Mouse (Mus musculus) macrophage (primary cell): ENCODE results near the gene Bad. TPM values are rescaled to one million over a fixed set of nuclear protein-coding genes. Genes with fewer than 3 reads are reported as not detected.

ENCODE experiments used
- polyA plus RNA-seq: library from polyadenylated mRNA; stranded (reverse); fragments of 250-400 nt; gene quantifications from 3 replicates; pipeline ENCODE4 v1.2.4, GENCODE M21; 2018; ENCODE audit warnings: inconsistent platforms

The Bad gene
- polyA plus RNA-seq, 1 experiment from 2014 or later = 40.5 TPM

Other genes with a start within 250 kb of the Bad start
- gene Rps6ka4, start 101.2 kb upstream of the Bad start, polyA plus RNA-seq = 15.5 to 39.8 TPM (median 30.3 TPM) in 3 replicates
- gene Ccdc88b, start 83.7 kb upstream of the Bad start, polyA plus RNA-seq = 16.2 to 28.6 TPM (median 21.1 TPM) in 3 replicates
- 70.0 to 96.1 TPM (median 81.1 TPM) in 3 replicates for gene Trmt112, start 32.2 kb upstream of the Bad start, polyA plus RNA-seq
- 147 to 393 TPM (median 352 TPM) in 3 replicates for gene Prdx5, start 31.8 kb upstream of the Bad start, polyA plus RNA-seq
- gene Esrra, start 20.0 kb upstream of the Bad start, polyA plus RNA-seq = 11.0 to 32.7 TPM (median 31.3 TPM) in 3 replicates
- not detected in 3 replicates for gene Catsperz, start 16.5 kb upstream of the Bad start, polyA plus RNA-seq
- gene Kcnk4, start 7.3 kb upstream of the Bad start, polyA plus RNA-seq = not detected in 3 replicates
- 15.6 to 35.9 TPM (median 30.6 TPM) in 3 replicates for gene Gpr137, start 619 bp downstream of the Bad start, polyA plus RNA-seq
- 51.9 to 204 TPM (median 81.4 TPM) in 3 replicates for gene Ppp1r14b, start 33.1 kb downstream of the Bad start, polyA plus RNA-seq
- gene Plcb3, start 34.6 kb downstream of the Bad start, polyA plus RNA-seq = 15.2 to 25.2 TPM (median 24.8 TPM) in 3 replicates
- gene Fkbp2, start 38.6 kb downstream of the Bad start, polyA plus RNA-seq = 146 to 269 TPM (median 153 TPM) in 3 replicates
- gene Vegfb, start 45.8 kb downstream of the Bad start, polyA plus RNA-seq = 34.5 to 91.1 TPM (median 72.1 TPM) in 3 replicates
- 18.1 to 21.0 TPM (median 19.3 TPM) in 3 replicates for gene Dnajc4, start 50.7 kb downstream of the Bad start, polyA plus RNA-seq
- 4.5 to 6.6 TPM (median 5.3 TPM) in 3 replicates for gene Nudt22, start 54.3 kb downstream of the Bad start, polyA plus RNA-seq
- 0.55 to 0.80 TPM (median 0.66 TPM) in 3 replicates for gene Trpt1, start 54.3 kb downstream of the Bad start, polyA plus RNA-seq
- 194 to 236 TPM (median 225 TPM) in 3 replicates for gene Fermt3, start 77.6 kb downstream of the Bad start, polyA plus RNA-seq
- 53.3 to 149 TPM (median 126 TPM) in 3 replicates for gene Stip1, start 98.1 kb downstream of the Bad start, polyA plus RNA-seq
- 5.5 to 13.5 TPM (median 7.3 TPM) in 3 replicates for gene Macrod1, start 114.9 kb downstream of the Bad start, polyA plus RNA-seq
- gene Flrt1, start 163.9 kb downstream of the Bad start, polyA plus RNA-seq = not detected in 3 replicates